Mouse (Mus musculus): ENCODE results near the gene Pdzk1ip1. TPM values are rescaled to one million over a fixed set of nuclear protein-coding genes. Genes with fewer than 3 reads are reported as not detected.
A peak's percentile ranks its signal among the peaks of the same experiment; 100 is the strongest.

Pdzk1ip1 gene
- polyA plus RNA-seq, 1 experiment, result 0.99 TPM

- peaks cover 64% of the 10 kb centered on the region for H3K4me1 ChIP-seq (ENCODE audit: control insufficient read depth)
- no peaks in the 10 kb centered on the region for H3K9me3 ChIP-seq (ENCODE audit: control insufficient read depth, low read length)
- no peak for TF ChIP-seq TAL1 (IDR thresholded peaks at IDR 0.05; ENCODE audit: low read length)
- no peak for TF ChIP-seq GATA1 (IDR thresholded peaks at IDR 0.05; ENCODE audit: low read length)
- peak overlapping the region; percentile 99 for H3K4me3 ChIP-seq (replicated peaks)
- H3K36me3 ChIP-seq (ENCODE audit: control insufficient read depth), result peaks cover 99% of the 10 kb centered on the region
- H3K27me3 ChIP-seq (ENCODE audit: control insufficient read depth), result peaks cover 42% of the 10 kb centered on the region
Measured at GRCm38 (mm10) chr4:115063518-115064239, 24.8 kb upstream of the Pdzk1ip1 start.

DNA sequence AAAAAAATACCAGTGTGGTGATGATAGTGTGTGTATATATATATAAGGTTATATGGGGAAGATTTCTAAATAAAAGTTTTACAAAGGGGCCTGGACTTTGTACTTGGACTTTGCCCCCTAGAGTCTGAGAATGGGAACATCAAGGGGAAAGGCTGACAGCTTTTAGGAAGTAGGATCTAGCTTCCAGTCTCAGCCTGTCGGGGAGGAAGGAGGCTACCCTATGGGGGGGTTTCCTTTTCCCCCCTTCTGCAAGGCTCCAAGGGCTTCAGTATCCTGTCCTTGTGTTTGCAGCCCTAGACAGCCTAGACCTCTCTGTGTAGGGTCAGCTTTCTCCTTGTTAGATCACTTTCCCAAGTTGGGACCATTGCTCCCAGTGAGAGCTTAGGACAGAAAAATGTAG lies 16.8 kb upstream of the Pdzk1ip1 start:
- peaks cover 71% of the 10 kb centered on the region for H3K36me3 ChIP-seq (ENCODE audit: control insufficient read depth)
- TF ChIP-seq TAL1 (IDR thresholded peaks at IDR 0.05; ENCODE audit: low read length), result no peak
- no peak for TF ChIP-seq GATA1 (IDR thresholded peaks at IDR 0.05; ENCODE audit: low read length)
- H3K4me1 ChIP-seq (ENCODE audit: control insufficient read depth), result peaks cover 67% of the 10 kb centered on the region
- no peak overlapping the region for H3K4me3 ChIP-seq (replicated peaks)
- H3K27me3 ChIP-seq (ENCODE audit: control insufficient read depth), result no peaks in the 10 kb centered on the region; the same call in 1 of the 2 replicates
- no peaks in the 10 kb centered on the region for H3K9me3 ChIP-seq (ENCODE audit: control insufficient read depth, low read length)

DNA sequence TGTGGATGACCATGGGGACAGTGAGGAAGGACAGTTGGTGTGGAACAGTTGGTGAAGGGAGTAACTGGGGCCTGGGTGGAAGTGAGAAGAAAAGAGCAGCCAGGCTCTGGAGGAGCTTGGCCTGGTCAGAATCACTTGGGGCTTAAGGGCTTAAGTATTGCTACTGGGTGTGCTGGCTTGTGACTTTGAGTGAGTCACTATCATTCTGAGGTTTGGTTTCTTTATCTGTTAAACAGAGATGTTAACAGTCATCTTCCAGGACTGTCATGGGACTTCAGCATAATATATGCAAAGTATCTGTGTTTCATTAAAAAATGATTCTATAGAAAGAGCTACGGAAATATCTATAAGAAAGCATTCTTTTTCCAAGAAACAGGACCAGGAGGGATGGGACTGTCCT lies 13.7 kb upstream of the Pdzk1ip1 start:
- no peaks in the 10 kb centered on the region for H3K27me3 ChIP-seq (ENCODE audit: control insufficient read depth)
- peaks cover 52% of the 10 kb centered on the region for H3K4me1 ChIP-seq (ENCODE audit: control insufficient read depth)
- peaks cover 40% of the 10 kb centered on the region for H3K36me3 ChIP-seq (ENCODE audit: control insufficient read depth)
- H3K4me3 ChIP-seq (replicated peaks), result no peak overlapping the region
- TF ChIP-seq TAL1 (IDR thresholded peaks at IDR 0.05; ENCODE audit: low read length) (no peak), GATA1 (IDR thresholded peaks at IDR 0.05; ENCODE audit: low read length) (no peak)
- no peaks in the 10 kb centered on the region for H3K9me3 ChIP-seq (ENCODE audit: control insufficient read depth, low read length)

DNA sequence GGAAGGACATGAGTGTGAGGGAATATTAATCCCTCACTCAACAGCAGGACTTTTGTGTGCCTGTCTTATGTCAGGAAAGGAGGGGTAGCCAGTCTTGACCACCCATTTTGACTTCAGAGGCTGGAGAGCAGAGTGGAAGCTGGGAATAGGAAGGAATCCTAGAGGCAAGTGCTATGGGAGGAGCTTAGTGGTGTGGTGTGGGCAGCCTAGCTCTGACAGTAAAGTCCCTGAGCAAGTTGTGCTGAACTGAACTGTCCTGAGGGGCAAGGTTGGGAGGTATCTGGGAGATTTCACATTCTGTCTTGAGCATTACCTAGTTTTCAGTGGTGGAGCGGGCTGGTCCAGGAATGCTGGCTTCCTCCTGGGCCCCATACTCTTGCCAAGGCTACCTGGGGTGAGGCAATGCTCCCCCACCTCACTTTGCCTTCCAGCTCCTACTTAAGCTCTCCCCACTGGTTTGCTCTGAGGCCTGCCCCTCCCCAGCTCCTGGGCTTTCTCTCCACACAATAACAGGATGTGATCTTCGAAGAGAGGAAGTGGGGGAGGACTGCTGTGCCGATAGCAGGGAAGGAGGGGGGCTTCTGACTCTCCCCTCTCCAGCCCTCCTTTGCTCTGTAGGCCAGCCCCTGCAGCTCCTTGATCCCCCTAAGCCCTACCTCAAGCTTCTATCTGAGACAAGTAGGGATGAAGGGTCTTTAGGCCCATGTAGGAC lies 13.1 kb upstream of the Pdzk1ip1 start:
- Histone ChIP-seq H3K4me1 (ENCODE audit: control insufficient read depth) (peaks cover 50% of the 10 kb centered on the region), H3K9me3 (ENCODE audit: control insufficient read depth, low read length) (no peaks in the 10 kb centered on the region), H3K27me3 (ENCODE audit: control insufficient read depth) (no peaks in the 10 kb centered on the region), H3K36me3 (ENCODE audit: control insufficient read depth) (peaks cover 34% of the 10 kb centered on the region), H3K4me3 (replicated peaks) (no peak overlapping the region)
- TF ChIP-seq TAL1 (IDR thresholded peaks at IDR 0.05; ENCODE audit: low read length) (no peak), GATA1 (IDR thresholded peaks at IDR 0.05; ENCODE audit: low read length) (no peak)

DNA sequence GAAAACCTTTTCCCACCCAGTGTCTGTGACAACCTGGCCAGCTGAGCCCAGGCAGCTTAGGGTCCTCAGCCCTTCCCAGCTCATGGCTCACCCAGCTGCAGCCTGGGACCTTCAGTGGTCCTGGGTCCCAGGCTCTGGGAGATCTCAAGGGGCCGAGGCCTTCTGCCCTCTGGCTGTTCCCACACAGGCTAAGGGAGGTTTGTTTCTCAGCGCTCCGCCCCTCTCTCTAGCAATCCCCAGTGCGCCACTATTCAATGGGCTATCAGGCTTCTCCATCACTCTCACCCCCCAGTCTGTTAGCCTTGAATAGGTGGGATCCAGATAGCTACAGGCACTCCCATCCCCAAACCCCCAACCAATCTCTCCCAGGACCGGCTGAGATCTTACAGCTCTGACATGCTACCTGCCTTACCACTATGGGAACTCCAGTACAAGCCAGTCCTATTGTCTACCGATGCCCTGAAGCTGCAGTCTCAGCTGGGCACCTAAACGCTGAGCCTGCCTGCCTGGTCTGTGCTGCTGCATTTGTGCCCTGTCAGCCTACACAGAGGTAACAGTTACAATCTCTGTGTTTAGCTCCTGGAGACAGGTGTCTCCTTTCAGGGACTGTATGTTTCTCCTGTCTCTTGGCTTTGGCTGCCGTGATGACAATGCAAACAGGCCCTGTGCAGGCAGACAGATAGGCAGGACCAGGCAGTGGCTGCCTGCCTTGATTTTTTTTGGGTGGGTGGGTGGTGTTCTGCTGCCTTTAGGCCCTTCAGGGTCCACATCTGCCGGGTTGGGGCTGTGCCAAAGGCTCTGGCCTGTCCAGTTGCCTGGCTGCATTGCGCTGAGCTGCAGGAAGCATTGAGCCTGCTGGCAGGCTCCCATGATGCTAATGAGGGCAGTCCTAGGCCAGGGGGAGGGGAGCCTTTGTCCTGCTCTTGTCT lies 9.4 kb upstream of the Pdzk1ip1 start:
- Histone ChIP-seq H3K36me3 (ENCODE audit: control insufficient read depth) (0 out of 2 replicates have a peak, but pooled peaks cover under 1% of the 10 kb centered on the region), H3K4me3 (replicated peaks) (no peak overlapping the region), H3K27me3 (ENCODE audit: control insufficient read depth) (no peaks in the 10 kb centered on the region), H3K9me3 (ENCODE audit: control insufficient read depth, low read length) (no peaks in the 10 kb centered on the region), H3K4me1 (ENCODE audit: control insufficient read depth) (peaks cover 56% of the 10 kb centered on the region)
- TF ChIP-seq GATA1 (IDR thresholded peaks at IDR 0.05; ENCODE audit: low read length) (no peak), TAL1 (IDR thresholded peaks at IDR 0.05; ENCODE audit: low read length) (no peak)

DNA sequence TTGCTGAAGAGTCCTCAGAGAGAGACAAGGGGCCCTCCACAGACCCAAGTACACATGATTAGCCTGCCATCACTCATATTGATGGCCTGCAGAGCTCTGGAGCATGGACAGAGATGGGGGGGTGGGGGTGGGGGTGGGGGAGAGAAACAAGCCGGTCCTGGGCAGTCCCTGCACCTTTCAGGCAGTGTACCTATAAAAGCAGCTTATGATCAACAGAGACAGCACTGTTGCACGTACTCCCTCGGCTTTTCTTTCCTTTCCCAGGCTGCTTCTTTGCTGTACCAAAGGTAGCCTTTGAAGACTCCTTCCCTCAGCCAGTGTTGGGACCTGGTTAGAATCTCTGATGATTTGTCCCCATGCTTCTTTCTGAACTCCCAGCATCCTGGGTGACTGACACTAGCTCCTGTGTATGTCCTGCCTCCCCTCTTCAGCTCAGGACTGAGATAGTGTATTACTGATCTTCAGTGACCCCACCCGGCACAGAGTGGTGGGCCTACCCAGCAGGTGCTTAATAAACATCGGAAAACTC lies 8.6 kb upstream of the Pdzk1ip1 start:
- no peaks in the 10 kb centered on the region for H3K27me3 ChIP-seq (ENCODE audit: control insufficient read depth)
- no peaks in the 10 kb centered on the region for H3K36me3 ChIP-seq (ENCODE audit: control insufficient read depth)
- TF ChIP-seq TAL1 (IDR thresholded peaks at IDR 0.05; ENCODE audit: low read length) (no peak), GATA1 (IDR thresholded peaks at IDR 0.05; ENCODE audit: low read length) (no peak)
- H3K4me3 ChIP-seq (replicated peaks), result no peak overlapping the region
- no peaks in the 10 kb centered on the region for H3K9me3 ChIP-seq (ENCODE audit: control insufficient read depth, low read length)
- H3K4me1 ChIP-seq (ENCODE audit: control insufficient read depth), result peaks cover 57% of the 10 kb centered on the region

- H3K36me3 ChIP-seq (ENCODE audit: control insufficient read depth), result no peaks in the 10 kb centered on the region
- H3K4me3 ChIP-seq (replicated peaks), result no peak overlapping the region
- TF ChIP-seq GATA1 (IDR thresholded peaks at IDR 0.05; ENCODE audit: low read length), result no peak
- H3K9me3 ChIP-seq (ENCODE audit: control insufficient read depth, low read length), result no peaks in the 10 kb centered on the region
- H3K4me1 ChIP-seq (ENCODE audit: control insufficient read depth), result peaks cover 74% of the 10 kb centered on the region
- H3K27me3 ChIP-seq (ENCODE audit: control insufficient read depth), result peaks cover 2% of the 10 kb centered on the region; the same call in 1 of the 2 replicates
Measured at GRCm38 (mm10) chr4:115083031-115083430, 5.5 kb upstream of the Pdzk1ip1 start.

- H3K4me3 ChIP-seq (replicated peaks), result no peak overlapping the region
- H3K27me3 ChIP-seq (ENCODE audit: control insufficient read depth), result peaks cover 2% of the 10 kb centered on the region; the same call in 1 of the 2 replicates
- peaks cover 5% of the 10 kb centered on the region for H3K36me3 ChIP-seq (ENCODE audit: control insufficient read depth)
- no peak for TF ChIP-seq GATA1 (IDR thresholded peaks at IDR 0.05; ENCODE audit: low read length)
- no peak for TF ChIP-seq TAL1 (IDR thresholded peaks at IDR 0.05; ENCODE audit: low read length)
- peaks cover 84% of the 10 kb centered on the region for H3K4me1 ChIP-seq (ENCODE audit: control insufficient read depth)
- H3K9me3 ChIP-seq (ENCODE audit: control insufficient read depth, low read length), result no peaks in the 10 kb centered on the region
Measured at GRCm38 (mm10) chr4:115085522-115086095, 2.9 kb upstream of the Pdzk1ip1 start.
